Mouse (Mus musculus) kidney, adult 8-10 months (tissue): ENCODE measurements at regions not wholly inside any gene's neighbourhood (a gene's known extent, or its start where the extent isn't known, plus 50 kb on each side); places are given as distances from the start of the nearest gene placed in this dataset.
"Not testable (repeated sequence)": the region's sequence is repeated elsewhere in the genome, so short reads cannot be mapped to it uniquely, and the experiment has no call there.

Experiments
- DNase-seq, 2 experiments: peaks; one replicate each; pipeline ENCODE4 v3.0.0; 2022

- DNase-seq = no peak
Measured at GRCm38 (mm10) chr12:79989582-79990110, 123.2 kb downstream of the Zfp36l1 start.

GRCm38 (mm10) chr12:79988401-79989358, 124.1 kb downstream of the Zfp36l1 start:
- no peak for DNase-seq

GRCm38 (mm10) chr12:79986241-79986976, 126.4 kb downstream of the Zfp36l1 start:
- no peak for DNase-seq

- no peak for DNase-seq
Measured at GRCm38 (mm10) chr12:79984985-79985747, 127.6 kb downstream of the Zfp36l1 start.

- DNase-seq = no peak
Measured at GRCm38 (mm10) chr12:79984025-79984790, 128.6 kb downstream of the Zfp36l1 start.

GRCm38 (mm10) chr12:79983232-79983631, 129.6 kb downstream of the Zfp36l1 start:
- DNase-seq = no peak

- DNase-seq = not testable (repeated sequence)
Measured at GRCm38 (mm10) chr12:79982497-79982896, 130.3 kb downstream of the Zfp36l1 start.

GRCm38 (mm10) chr12:79980711-79981110, 132.1 kb downstream of the Zfp36l1 start:
- no peak for DNase-seq

- DNase-seq = no peak
Measured at GRCm38 (mm10) chr12:79977136-79977535, 135.7 kb downstream of the Zfp36l1 start.

- DNase-seq = no peak
Measured at GRCm38 (mm10) chr12:79975466-79976239, 137.2 kb downstream of the Zfp36l1 start.

- DNase-seq = no peak
Measured at GRCm38 (mm10) chr12:79975050-79975449, 137.8 kb downstream of the Zfp36l1 start.

GRCm38 (mm10) chr12:79974530-79974929, 138.3 kb downstream of the Zfp36l1 start:
- no peak for DNase-seq

GRCm38 (mm10) chr12:79973566-79974230, 139.1 kb downstream of the Zfp36l1 start:
- no peak for DNase-seq

- DNase-seq = no peak
Measured at GRCm38 (mm10) chr12:79970981-79971390, 141.8 kb downstream of the Zfp36l1 start.

- no peak for DNase-seq
Measured at GRCm38 (mm10) chr12:79970227-79970901, 142.4 kb downstream of the Zfp36l1 start.

GRCm38 (mm10) chr12:79969346-79970226, 143.2 kb downstream of the Zfp36l1 start:
- DNase-seq = peak; percentile 81 to 84

- no peak for DNase-seq
Measured at GRCm38 (mm10) chr12:79968676-79969075, 144.1 kb downstream of the Zfp36l1 start.

- no peak for DNase-seq
Measured at GRCm38 (mm10) chr12:79967491-79968255, 145.1 kb downstream of the Zfp36l1 start.
